Mouse (Mus musculus) macrophage (primary cell): ENCODE measurements around the gene Slc25a22. TPM values are rescaled to one million over a fixed set of nuclear protein-coding genes. Genes with fewer than 3 reads are reported as not detected.

ENCODE experiments used
- H3K27ac ChIP-seq: fragments of 350-480 bp; formaldehyde crosslinking; 2 replicates; pipeline ENCODE4 v1.9.0; 2021
- H3K36me3 ChIP-seq: fragments of 350-480 bp; formaldehyde crosslinking; 2 replicates; pipeline ENCODE4 v1.9.0; 2021; ENCODE audit errors: inconsistent target
- H3K4me3 ChIP-seq: fragments of 350-480 bp; formaldehyde crosslinking; 2 replicates; pipeline ENCODE4 v1.9.0; 2021; ENCODE audit errors: inconsistent target
- H3K79me2 ChIP-seq: fragments of 350-480 bp; formaldehyde crosslinking; 2 replicates; pipeline ENCODE4 v1.9.0; 2021; ENCODE audit errors: inconsistent target
- WGBS: methylation state at CpG from one replicate; pipeline ENCODE4 v1.1.7; 2026; ENCODE audit warnings: inconsistent platforms; ENCODE audit not compliant: missing documents; 5-methylcytosine and 5-hydroxymethylcytosine counted together
- polyA plus RNA-seq: library from polyadenylated mRNA; stranded (reverse); fragments of 250-400 nt; gene quantifications from 3 replicates; pipeline ENCODE4 v1.2.4, GENCODE M21; 2018; ENCODE audit warnings: inconsistent platforms

The Slc25a22 gene
- polyA plus RNA-seq, 1 experiment from 2014 or later, result 12.7 TPM

DNA sequence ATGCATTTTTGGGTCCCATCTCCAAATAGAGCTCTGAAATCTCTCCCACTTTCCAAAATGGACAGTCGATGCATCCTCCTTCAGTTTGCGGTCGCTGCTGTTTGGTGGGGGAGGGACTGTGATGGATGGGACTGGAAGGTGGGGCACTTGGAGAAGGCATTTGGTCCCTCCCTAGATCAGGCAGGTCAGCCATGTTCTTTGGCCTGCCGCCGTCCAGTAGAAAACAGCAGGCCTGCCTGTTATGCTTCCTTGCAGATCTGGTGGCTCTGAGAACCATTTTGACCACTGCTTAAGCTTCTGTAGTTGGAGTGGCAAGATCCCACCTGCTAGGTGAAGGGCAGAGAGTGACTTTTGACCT, 30.5 kb upstream of the Slc25a22 start:
- peaks cover 44% of the 10 kb centered on the region for H3K79me2 ChIP-seq
- peaks cover 17% of the 10 kb centered on the region; the same call in 1 of the 2 replicates for H3K36me3 ChIP-seq
- H3K27ac ChIP-seq, result peak overlapping the region; percentile 82
- peak overlapping the region; percentile 92 for H3K4me3 ChIP-seq
- 36% methylated on average over 5 of the region's 5 CpGs for WGBS

DNA sequence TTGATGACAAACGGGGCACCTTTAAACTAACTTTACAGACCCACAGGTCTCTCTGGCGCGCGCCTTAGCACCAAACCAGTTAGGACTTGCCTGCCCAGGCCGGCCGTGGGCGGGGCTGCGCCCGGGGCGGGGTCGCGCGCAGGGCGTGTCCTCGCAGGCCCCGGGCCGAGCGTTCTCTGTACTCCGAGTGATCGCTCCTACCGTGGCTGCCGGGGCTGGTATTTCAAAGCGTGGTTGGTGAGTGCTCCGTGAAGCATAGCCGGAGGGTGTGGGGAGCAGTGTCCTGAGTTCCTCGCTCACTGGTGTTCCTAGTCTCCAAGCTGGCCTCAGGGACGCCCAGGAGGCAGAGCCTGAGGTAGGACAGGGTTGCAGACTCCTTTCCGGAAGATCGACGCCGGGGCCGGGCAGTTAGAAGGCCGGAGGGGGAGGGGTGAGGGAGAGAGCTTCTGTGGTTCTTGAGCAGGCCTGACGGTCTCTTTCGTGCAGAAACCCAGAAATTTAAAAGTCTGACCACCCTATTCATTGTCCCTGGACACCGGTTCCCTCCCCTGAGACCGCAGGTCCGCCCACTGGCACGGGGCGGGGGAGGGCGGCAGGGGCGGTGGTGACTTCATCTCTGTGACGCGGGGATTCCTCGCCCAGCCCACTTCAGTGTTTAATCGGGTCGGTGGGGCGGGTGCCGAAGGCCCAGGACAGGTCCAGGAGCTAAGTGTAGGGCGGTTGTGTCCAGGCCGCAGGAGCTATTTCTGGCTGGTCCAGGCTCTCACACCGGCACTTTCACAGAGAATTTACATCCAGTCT, 29.7 kb upstream of the Slc25a22 start, which contains the start of gene Cd151:
TSS of gene Cd151 (plus strand) at position 163 of the 801 bp plus-strand sequence.
- Histone ChIP-seq H3K79me2 (peaks cover 38% of the 10 kb centered on the region), H3K4me3 (peak within 1 kb of the TSS; percentile 92), H3K27ac (peak within 1 kb of the TSS; percentile 82), H3K36me3 (peaks cover 16% of the 10 kb centered on the region; the same call in 1 of the 2 replicates)
- WGBS, result 1% methylated on average over 46 of the region's 52 CpGs

DNA sequence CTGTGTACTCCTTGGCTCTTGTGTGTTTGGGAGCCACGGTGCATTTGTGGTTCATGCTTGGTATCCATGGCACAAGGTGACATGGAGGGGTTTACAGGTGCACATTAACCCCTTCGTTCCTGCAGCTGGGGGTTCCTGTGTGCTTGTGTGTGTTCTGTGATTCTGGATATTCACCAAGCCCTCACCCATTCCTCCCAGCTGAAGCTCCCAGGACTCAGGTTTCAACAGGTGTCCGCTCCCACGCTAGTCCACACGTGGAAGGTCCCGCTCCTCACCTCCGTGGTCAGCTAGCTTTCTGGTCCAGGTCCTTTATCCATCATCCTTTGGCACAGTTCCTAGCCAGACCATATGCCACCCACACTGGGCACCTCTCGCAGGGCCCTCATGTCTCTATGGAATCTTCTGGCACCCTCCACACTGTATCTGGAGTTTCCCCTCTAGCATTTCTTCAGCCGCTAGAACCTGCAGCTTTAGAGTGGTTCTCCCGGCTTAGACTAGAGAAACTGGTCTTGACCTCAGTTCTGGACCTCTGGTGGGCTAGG, 29.0 kb upstream of the Slc25a22 start:
- H3K79me2 ChIP-seq, result peaks cover 40% of the 10 kb centered on the region
- WGBS, result 76% methylated on average over 10 of the region's 10 CpGs
- H3K4me3 ChIP-seq, result no peak overlapping the region; the same call in 1 of the 2 replicates
- peaks cover 12% of the 10 kb centered on the region; the same call in 1 of the 2 replicates for H3K36me3 ChIP-seq
- peak overlapping the region; percentile 78 for H3K27ac ChIP-seq

DNA sequence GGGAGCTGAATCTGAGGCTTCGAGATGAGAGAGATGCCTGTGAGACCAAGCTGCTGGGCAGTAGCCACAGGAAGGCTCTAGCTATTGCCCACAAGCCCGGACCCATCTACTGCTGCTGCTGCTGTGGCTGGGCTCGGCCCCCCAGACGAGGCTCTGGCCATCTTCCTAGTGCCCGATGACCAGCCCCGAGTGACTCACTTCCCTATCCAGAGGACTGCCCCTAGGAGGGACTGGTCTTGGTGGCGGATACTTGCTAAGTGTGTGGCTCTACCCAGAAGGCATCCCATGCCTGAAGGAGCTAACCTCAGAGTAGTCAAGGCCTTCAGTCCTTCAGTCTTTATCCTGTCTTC, 28.3 kb upstream of the Slc25a22 start:
- Histone ChIP-seq H3K36me3 (peaks cover 9% of the 10 kb centered on the region; the same call in 1 of the 2 replicates), H3K27ac (peak overlapping the region; percentile 78), H3K79me2 (peaks cover 40% of the 10 kb centered on the region), H3K4me3 (peak overlapping the region; percentile 2; the same call in 1 of the 2 replicates)
- 31% methylated on average over 6 of the region's 7 CpGs for WGBS

DNA sequence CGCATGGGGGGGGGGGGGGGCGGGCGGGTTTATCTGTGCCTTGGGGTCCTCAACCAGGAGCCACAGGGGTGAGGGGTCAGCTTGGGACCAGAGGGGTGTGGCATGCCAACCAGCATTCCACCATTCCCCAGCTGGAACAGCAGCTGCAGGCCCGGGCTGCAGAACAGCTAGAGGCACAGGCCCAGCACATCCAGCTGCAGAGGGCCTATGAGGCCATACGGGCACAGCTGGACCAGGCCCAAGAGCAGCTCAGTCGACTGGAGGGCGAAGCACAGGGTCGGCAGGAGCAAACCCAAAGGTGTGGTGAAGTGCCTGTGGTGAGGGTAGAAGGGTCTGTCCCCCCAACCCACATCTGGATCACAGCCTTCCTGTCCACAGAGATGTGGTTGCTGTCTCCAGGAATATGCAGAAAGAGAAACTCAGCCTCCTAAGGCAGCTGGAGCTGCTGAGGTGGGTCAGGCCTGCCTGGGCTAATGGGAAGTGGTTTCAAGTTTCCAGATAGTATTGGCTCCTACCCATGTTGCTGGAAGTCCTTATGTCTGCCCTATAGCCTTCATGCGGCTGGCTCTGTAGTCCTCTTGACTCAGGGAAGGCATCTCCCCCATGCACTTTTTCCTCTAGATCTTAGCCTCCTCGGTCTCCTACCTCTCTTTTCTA, 27.8 kb upstream of the Slc25a22 start:
- WGBS, result 57% methylated on average over 9 of the region's 10 CpGs
- H3K27ac ChIP-seq, result peak overlapping the region; percentile 78
- H3K79me2 ChIP-seq, result peaks cover 38% of the 10 kb centered on the region
- H3K4me3 ChIP-seq, result peak overlapping the region; percentile 2; the same call in 1 of the 2 replicates
- peaks cover 6% of the 10 kb centered on the region; the same call in 1 of the 2 replicates for H3K36me3 ChIP-seq

DNA sequence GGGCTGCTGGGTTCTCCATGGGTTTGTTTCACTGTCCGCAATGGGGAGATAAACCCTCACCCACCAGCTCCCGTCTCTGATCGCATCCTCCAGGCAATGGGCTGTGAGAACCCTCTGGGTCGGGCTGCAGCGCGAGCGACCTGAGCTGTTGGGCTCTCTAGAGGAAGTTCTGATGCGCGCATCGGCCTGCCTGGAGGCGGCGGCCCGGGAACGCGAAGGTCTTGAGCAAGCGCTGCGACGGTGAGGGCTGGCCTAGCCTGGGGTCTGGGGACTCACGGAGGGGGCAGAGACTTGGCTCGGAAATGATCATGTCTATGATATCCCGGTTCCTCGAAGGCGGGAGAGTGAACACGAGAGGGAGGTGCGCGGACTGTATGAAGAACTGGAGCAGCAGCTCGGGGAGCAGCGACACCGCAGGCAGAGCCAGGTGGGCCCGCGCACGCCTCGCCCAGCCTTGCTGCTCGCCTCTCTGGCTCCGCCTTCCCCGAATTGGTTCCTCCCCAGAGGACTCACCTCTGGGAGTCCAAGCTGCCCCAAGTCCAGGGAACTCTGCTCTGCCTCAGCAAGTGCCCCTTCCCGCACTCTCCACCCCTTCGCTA, 27.0 kb upstream of the Slc25a22 start:
- H3K4me3 ChIP-seq, result no peak overlapping the region
- H3K27ac ChIP-seq, result no peak overlapping the region
- peaks cover 30% of the 10 kb centered on the region for H3K79me2 ChIP-seq
- WGBS, result 28% methylated on average over 38 of the region's 38 CpGs
- no peaks in the 10 kb centered on the region; the same call in 1 of the 2 replicates for H3K36me3 ChIP-seq

DNA sequence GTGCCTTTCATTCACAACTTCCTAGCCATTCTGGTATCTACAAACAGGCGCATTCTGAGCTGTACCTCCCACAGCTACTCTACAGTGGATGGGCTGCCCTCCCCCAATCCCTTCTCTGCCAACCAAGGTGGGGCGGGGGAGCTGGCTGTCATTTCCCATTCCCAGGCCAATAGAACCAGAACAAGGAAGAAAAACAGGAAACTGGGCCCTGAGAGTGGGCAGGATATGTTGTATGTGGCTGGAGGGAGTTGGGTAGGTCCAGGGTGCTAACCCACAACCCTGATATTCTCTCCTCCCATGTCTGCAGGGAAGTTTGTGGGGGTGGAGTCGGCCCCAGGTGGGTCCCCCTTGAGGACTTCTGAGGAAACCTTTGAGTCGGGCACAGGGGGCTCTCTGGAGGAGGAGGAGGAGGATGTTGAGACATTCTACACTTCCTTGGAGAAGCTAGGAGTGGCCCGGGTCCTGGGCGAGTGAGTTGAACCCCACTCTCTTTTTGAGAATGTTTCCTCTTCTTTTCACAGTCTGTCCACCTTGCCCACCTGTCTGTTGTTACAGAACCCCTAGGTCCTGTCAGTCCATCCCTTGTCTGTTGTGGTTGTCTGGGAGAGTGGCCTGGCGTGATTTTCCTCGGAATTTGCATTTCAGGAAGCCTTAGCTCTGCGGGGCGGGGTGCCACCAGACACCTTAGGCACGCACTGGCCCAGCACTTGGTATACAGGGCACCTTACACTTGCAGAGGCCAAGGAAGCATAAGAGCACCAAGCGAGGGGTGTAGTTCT, 26.3 kb upstream of the Slc25a22 start:
- 39% methylated on average over 12 of the region's 12 CpGs for WGBS
- H3K79me2 ChIP-seq, result peaks cover 23% of the 10 kb centered on the region
- H3K4me3 ChIP-seq, result no peak overlapping the region
- peaks cover 3% of the 10 kb centered on the region; the same call in 1 of the 2 replicates for H3K36me3 ChIP-seq
- no peak overlapping the region for H3K27ac ChIP-seq

DNA sequence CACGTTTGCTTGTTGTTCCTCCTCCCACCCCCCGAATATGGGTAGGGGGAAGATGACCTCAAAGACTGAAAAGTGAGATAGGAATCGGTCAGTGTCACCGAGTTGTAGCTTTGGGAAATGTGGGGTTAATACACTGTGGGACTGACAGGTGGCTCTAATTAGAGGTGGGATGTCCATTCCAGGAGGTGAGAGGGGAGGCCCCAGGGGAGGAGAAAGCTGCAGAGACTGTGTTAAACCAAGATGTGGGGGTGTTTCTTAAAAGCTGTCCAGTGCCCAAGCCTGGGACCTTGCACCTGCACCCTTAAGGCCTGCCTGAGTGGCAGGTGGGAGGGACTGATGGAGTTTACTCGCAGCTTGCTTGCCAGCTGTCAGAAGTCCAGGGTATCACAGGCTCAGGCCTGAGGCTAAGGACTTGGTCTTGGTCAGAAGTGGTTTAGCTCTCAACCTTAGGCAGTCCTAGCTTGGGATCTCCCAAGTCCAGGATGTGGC, 24.7 kb upstream of the Slc25a22 start:
- WGBS, result 49% methylated on average over 5 of the region's 5 CpGs
- H3K36me3 ChIP-seq, result peaks cover 15% of the 10 kb centered on the region; the same call in 1 of the 2 replicates
- H3K4me3 ChIP-seq, result peak overlapping the region; percentile 12
- no peak overlapping the region for H3K27ac ChIP-seq
- peaks cover 11% of the 10 kb centered on the region; the same call in 1 of the 2 replicates for H3K79me2 ChIP-seq

DNA sequence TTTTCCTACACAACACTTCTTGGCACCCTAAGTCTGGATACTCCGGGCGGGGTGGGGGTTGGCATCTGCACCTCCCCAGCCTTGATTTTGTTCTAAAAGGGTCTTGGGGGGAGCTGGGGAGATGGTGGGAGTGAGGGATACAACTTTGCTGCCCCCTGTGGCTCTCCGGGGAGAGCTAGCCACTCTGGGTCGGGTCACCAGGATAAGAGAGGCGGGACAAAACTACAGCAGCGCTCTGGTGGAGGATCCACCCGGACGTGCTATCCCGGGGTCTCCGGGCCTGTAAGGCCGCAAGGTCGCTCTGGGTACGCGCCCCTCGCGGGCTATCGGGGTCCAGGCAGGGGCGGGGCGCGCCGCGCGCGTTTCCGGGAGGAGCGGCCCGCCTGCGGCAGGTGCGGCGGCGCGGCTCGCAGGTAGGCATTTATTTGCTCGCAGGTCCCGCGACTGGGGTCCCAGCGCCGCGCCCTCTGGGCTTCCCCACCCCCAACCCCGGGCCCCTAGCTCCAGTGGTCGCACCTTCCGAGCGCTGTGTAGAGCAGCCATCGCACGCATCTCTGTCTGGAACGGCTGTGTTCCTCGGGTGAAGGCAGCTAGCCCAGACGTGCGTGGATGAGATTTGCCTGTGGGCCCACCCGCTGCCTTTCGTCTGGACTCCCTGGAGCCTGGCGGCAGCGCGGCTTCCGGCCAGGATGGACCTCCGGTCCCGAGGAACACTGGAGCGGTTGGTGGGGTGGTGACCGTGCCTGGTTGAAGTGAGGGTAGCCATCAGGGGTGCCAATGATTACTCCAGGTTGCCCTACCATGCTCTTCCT, 24.0 kb upstream of the Slc25a22 start:
- Histone ChIP-seq H3K4me3 (peak overlapping the region; percentile 38), H3K36me3 (peaks cover 15% of the 10 kb centered on the region; the same call in 1 of the 2 replicates), H3K79me2 (peaks cover 17% of the 10 kb centered on the region), H3K27ac (peak overlapping the region; percentile 58)
- 5% methylated on average over 59 of the region's 59 CpGs for WGBS

DNA sequence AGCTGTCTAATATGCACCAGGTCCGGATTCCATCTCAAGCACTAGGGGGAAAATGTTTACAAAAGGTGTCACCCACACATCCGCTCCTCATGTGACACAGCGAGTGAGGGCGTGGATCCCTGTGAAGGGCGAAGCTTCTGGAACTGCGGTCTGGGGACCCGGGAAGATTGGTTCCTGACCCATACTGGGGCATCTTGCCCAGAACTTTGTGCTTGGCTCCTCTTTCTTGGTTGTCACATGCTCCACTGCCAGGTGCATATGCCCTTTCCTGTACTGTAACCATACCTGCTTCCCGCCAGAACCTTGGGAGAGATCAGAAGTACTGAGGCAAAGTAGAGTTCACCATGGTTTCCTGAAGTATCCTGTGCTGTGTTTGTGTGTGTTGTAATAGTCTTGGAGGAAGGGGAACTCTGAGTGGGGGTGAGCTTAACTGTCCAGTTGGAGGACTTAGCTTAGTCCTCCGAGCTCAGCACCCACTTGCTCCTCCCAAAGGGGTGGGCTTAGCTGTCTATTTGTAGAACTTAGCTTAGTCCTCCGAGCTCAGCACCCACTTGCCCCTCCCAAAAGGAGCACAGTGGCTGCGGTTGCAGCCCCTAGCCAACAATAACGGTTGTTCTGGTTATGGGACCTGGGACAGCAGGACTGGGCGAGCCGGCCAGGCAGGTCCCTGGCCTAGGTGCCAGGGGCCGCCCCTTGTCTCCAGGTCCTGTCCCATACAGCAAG, 22.9 kb upstream of the Slc25a22 start, which contains the start of gene Cracr2b:
TSS of gene Cracr2b (plus strand) at position 704 of the 723 bp plus-strand sequence.
- H3K36me3 ChIP-seq, result peaks cover 15% of the 10 kb centered on the region; the same call in 1 of the 2 replicates
- H3K79me2 ChIP-seq, result peaks cover 27% of the 10 kb centered on the region
- H3K4me3 ChIP-seq, result peak within 1 kb of the TSS; percentile 38
- WGBS, result 55% methylated on average over 15 of the region's 15 CpGs
- H3K27ac ChIP-seq, result peak within 1 kb of the TSS; percentile 58

DNA sequence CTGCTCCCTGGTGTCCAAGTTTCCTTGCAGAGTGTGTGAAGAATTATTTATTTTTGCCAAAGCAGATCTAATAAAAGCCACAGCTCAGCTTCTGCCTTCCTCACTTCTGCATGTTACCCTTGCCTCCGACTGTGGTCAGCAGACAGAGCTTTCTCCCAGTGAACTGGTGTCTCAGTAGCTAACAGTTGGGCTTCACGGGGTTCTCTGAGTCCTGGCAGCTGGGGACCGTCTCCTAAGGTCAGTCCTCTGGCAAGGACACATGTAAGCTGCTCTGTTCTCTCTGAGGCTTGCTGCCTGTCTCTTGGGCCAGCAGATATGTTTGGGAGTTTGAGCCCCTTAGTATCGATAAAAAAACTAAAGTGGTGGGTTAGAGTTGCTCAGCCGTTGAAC, 22.3 kb upstream of the Slc25a22 start:
- Histone ChIP-seq H3K4me3 (no peak overlapping the region), H3K36me3 (peaks cover 15% of the 10 kb centered on the region; the same call in 1 of the 2 replicates), H3K27ac (peak overlapping the region; percentile 58), H3K79me2 (peaks cover 27% of the 10 kb centered on the region)
- 84% methylated on average over 5 of the region's 5 CpGs for WGBS

DNA sequence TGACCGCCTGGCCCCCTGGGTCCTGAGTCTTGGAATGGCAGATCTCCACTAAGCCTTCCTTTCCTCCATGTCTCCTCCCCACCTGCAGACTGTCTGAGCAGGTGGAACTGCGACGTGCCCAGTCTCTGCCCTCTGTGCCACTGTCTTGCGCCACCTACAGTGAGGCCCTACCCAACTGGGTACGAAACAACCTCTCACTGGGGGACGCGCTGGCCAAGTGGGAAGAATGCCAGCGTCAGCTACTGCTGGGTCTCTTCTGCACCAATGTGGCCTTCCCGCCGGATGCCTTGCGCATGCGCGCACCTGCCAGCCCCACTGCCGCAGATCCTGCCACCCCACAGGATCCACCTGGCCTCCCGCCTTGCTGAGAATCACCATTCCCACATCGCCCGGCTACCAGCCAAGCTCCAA, 21.6 kb upstream of the Slc25a22 start:
- Histone ChIP-seq H3K36me3 (peaks cover 15% of the 10 kb centered on the region; the same call in 1 of the 2 replicates), H3K79me2 (peaks cover 27% of the 10 kb centered on the region), H3K27ac (no peak overlapping the region), H3K4me3 (no peak overlapping the region)
- WGBS, result 90% methylated on average over 13 of the region's 17 CpGs
